Mouse (Mus musculus) olfactory bulb, adult 2 months (tissue): ENCODE data around the gene Kbtbd13.

Source experiments
- CTCF ChIP-seq: fragments of 200-500 bp; IDR thresholded peaks from 2 replicates; pipeline ENCODE4 v1.5.1; 2012; ENCODE audit warnings: low read depth, mild to moderate bottlenecking, low read length, moderate library complexity; ENCODE audit not compliant: insufficient read depth
- POLR2A ChIP-seq: fragments of 200-500 bp; IDR thresholded peaks from 2 replicates; pipeline ENCODE4 v1.6.1; 2012; ENCODE audit warnings: mild to moderate bottlenecking, low read depth, low read length, moderate library complexity; ENCODE audit not compliant: insufficient read depth

DNA sequence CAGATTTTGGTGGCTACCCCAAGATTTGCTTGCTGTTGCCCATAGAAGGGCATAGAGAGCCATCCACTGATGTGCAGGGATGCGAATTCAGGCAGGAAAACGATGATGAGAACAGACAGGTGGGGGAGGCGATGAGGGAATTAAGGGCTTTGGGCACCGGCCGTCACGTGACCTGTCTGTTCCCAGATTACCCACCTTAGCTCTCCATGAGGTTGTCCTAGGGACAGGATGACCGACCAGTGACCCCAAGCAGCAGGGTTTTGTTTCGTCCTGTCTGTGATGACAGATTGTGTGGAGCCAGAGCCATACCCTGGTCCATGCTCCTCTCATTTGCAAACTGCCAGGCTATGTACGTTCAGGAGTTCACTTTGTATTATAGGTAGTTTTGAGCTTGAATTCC lies 27.8 kb downstream of the Kbtbd13 start:
- no peak for TF ChIP-seq CTCF
- TF ChIP-seq POLR2A: no peak
